Mouse (Mus musculus): Measurements from ENCODE around the gene Rnf150. TPM values are rescaled to one million over a fixed set of nuclear protein-coding genes. Genes with fewer than 3 reads are reported as not detected.
A peak's percentile ranks its signal among the peaks of the same experiment; 100 is the strongest.

Gene Rnf150
- total RNA-seq, 2 experiments from 2014 or later = 48.5 to 48.8 TPM

DNA sequence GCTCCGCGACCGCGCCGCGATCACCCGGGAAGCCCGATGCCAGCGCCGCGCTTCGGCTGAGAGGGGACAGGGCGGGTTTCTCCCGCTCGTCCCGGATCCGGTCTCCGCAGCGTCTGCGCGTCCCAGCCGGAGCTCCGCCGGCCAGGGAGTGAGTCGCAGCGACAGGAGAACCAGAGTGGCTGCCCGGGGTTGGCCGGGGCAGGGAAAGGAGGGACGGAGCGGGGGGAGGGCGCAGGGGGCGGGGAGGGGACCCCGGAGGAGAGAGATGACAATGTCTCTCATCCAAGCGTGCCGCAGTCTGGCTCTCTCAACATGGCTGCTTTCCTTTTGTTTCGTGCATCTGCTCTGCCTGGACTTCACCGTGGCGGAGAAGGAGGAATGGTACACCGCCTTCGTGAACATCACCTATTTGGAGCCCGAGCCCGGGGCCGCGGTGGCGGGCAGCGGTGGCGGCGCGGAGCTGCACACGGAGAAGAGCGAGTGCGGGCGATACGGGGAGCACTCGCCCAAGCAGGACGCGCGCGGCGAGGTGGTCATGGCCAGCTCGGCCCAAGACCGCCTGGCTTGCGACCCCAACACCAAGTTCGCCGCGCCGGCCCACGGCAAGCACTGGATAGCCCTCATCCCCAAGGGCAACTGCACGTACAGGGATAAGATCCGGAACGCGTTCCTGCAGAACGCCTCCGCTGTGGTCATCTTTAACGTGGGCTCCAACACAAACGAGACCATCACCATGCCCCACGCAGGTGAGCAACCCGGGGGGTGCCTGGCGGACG, 777 bp downstream of the Rnf150 start:
- no peak; the same call in 1 of the 2 replicates for TF ChIP-seq CTCF (IDR thresholded peaks at IDR 0.05)
- peak; percentile 62 to 68 for DNase-seq (ENCODE audit: extremely low spot score in 1 of 2, low spot score in 2 of 2)
- H3K27ac ChIP-seq = peak overlapping the region; percentile 95
- intact Hi-C loops (cut with DNase I) = loop anchor here (1.0 to 5.0 kb wide), 3 partner anchors 225 to 478 kb away; no protein-coding TSS in a partner anchor
- peak overlapping the region; percentile 81 for H3K4me3 ChIP-seq

DNA sequence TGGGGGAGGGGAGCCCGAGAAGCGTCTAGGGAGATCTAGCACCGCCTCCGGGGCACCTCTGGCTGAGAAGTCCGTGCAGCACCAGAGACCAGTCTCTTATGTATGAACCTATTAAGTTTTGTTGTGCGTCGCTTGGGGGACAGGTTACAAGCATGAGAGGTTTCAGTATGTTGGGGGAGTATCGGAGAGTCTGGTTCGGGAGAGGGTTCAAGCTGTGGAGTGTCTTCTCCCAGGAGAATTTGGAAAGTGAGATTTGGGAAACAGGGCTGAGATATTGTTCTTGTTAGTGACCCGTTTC, 1.3 kb downstream of the Rnf150 start:
- peak in 1 of 2 experiments; percentile 46 for DNase-seq (ENCODE audit: extremely low spot score in 1 of 2, low spot score in 2 of 2)
- Histone ChIP-seq H3K4me3 (peak overlapping the region; percentile 81), H3K27ac (peak overlapping the region; percentile 95)
- intact Hi-C loops (cut with DNase I) = loop anchor here (5.0 kb wide), 2 partner anchors 393 to 478 kb away; no protein-coding TSS in a partner anchor
- TF ChIP-seq CTCF (IDR thresholded peaks at IDR 0.05) = no peak

DNA sequence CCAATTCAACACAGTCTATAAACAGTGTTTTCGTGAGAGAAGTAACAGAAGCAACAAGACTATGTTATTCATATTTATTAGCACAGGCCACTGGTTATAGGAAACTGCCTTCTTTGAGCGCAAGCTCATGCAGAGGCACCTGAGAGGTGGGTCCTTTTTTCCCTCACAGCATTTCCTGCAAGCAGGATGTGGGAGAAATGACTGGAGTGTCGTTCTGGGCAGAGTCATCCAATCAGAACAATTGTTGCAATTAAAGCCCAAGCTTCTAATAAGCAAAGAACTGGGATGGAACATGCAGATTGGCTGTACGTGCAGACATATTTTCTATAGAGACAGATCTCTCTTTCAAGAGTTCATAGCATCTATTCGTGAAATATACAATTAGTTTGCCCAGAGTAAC, 2.1 kb downstream of the Rnf150 start:
- no peak for TF ChIP-seq CTCF (IDR thresholded peaks at IDR 0.05)
- Histone ChIP-seq H3K4me3 (peak overlapping the region; percentile 81), H3K27ac (no peak overlapping the region; the same call in 1 of the 2 replicates)
- intact Hi-C loops (cut with DNase I) = loop anchor here (1.0 kb wide), 1 partner anchor 173 kb away; no protein-coding TSS in a partner anchor
- peak in 1 of 2 experiments; percentile 38 for DNase-seq (ENCODE audit: extremely low spot score in 1 of 2, low spot score in 2 of 2)

DNA sequence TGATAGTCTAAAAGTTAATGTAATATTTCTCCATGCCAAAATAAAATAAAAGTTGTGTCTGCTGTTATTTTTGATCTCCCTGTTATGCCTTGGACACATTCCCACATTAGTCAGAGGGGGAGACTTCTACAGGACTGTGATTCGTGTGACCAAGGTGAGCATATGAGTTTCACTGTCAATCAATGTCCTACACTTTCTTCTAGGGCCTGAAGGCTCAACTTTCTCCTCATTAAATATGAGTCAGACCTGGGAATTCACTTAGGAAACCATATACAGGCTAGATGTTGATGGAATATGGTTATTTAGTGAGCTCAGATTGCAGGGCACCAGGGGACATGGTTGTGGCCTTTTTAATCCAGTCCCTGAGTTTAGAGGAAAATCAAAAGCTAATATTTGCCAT, 3.1 kb downstream of the Rnf150 start:
- Histone ChIP-seq H3K27ac (no peak overlapping the region), H3K4me3 (peak overlapping the region; percentile 81)
- no peak for DNase-seq (ENCODE audit: extremely low spot score in 1 of 2, low spot score in 2 of 2)
- intact Hi-C loops (cut with DNase I) = no loop called here
- TF ChIP-seq CTCF (IDR thresholded peaks at IDR 0.05) = no peak

DNA sequence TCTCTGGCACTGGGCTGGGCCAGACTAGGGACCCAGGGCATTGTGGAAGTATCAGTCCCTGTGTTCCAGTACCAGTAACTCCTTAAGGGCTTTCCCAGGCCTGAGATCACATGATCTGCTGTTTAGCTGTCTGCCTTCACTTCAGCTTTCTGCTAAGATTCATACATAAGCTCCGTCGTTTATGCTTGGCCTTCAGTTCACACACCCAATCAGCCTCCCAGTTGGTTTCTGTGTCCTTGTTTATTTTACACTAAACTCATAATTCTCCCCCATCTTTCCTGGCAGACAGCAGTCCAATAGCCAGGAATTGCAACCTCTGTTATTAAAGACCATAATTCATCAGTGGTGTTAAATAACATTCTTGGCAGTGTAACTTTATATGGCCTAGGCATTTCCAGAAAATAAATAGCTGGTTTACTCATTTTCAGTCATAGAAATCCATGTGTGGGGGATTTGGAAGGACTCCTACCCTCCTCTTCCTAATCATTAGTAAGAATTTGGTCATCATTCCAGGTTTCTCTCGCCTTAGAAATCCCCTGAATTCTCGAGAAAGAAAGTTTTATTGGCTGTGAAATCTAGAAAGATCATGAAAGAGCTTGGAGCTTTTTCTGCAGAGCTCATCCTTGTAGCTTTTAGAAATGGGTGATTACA, 7.8 kb downstream of the Rnf150 start:
- Histone ChIP-seq H3K4me3 (no peak overlapping the region), H3K27ac (no peak overlapping the region)
- intact Hi-C loops (cut with DNase I) = loop anchor here (5.0 kb wide), 1 partner anchor 76 kb away; no protein-coding TSS in a partner anchor
- no peak for TF ChIP-seq CTCF (IDR thresholded peaks at IDR 0.05)
- no peak for DNase-seq (ENCODE audit: extremely low spot score in 1 of 2, low spot score in 2 of 2)

DNA sequence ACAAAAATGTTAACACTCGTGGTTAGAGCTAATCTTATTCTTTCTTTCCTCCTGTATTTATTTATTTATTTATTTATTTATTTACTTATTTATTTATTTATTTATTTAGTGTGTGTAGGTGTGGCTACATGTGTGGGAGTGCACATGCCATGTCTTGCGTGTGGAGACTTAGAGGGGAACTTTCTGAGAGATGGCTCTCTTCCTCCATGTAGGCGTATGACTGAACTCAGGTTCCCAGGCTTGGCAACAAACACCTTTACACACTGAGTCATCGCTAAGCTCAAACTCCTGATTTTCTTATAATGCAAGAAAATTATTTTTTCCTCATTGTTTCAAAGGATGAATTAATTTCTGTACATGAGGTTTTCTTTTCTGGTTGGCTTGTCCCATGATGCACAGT, 8.8 kb downstream of the Rnf150 start:
- H3K4me3 ChIP-seq = no peak overlapping the region
- no peak for DNase-seq (ENCODE audit: extremely low spot score in 1 of 2, low spot score in 2 of 2)
- no peak for TF ChIP-seq CTCF (IDR thresholded peaks at IDR 0.05)
- intact Hi-C loops (cut with DNase I) = loop anchor here (5.0 kb wide), 1 partner anchor 75 kb away; no protein-coding TSS in a partner anchor
- H3K27ac ChIP-seq = no peak overlapping the region

DNA sequence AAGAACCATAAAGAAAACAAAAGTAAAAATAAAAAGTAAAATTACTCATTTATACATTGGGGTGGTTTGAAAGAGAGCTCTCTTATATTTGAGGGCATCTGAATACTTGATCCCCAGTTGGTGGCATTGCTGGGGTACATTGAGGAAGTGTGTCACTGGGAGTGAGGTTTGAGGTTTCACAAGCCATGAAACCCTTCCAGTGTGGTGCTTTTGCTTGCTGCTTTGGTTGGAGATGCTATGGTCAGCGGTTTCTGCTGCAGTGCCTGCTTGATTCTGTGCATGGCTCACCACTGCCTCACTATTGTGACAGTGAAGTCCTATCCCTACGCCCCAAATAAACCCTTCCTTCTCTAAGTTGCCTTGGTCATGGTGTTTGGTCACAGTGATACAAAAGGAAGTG, 10.9 kb downstream of the Rnf150 start:
- Histone ChIP-seq H3K4me3 (no peak overlapping the region), H3K27ac (no peak overlapping the region)
- no peak for TF ChIP-seq CTCF (IDR thresholded peaks at IDR 0.05)
- DNase-seq (ENCODE audit: extremely low spot score in 1 of 2, low spot score in 2 of 2) = no peak
- intact Hi-C loops (cut with DNase I) = loop anchor here (5.0 kb wide), 1 partner anchor 73 kb away; no protein-coding TSS in a partner anchor

DNA sequence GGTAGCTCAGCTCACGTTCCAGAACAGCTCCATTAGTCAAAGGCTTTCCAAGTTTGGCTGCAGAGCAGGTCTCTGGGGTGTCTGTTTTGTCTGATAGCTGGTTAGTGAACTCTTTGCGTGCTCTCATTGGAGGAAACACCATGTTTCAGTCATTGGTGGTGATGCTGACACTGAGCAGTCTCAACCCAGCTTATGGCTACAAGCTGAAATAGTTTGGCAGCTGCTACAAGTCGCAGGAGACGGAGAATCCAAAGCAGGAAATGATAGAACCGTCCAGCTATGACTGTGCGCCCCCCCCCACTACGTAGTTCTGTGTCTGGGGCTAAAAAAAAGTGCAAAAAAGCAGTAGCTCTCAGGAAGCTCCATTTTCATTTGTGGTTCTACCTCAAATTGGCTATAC, 12.0 kb downstream of the Rnf150 start:
- Histone ChIP-seq H3K27ac (no peak overlapping the region), H3K4me3 (no peak overlapping the region)
- no peak for TF ChIP-seq CTCF (IDR thresholded peaks at IDR 0.05)
- no peak for DNase-seq (ENCODE audit: extremely low spot score in 1 of 2, low spot score in 2 of 2)
- intact Hi-C loops (cut with DNase I) = no loop called here

DNA sequence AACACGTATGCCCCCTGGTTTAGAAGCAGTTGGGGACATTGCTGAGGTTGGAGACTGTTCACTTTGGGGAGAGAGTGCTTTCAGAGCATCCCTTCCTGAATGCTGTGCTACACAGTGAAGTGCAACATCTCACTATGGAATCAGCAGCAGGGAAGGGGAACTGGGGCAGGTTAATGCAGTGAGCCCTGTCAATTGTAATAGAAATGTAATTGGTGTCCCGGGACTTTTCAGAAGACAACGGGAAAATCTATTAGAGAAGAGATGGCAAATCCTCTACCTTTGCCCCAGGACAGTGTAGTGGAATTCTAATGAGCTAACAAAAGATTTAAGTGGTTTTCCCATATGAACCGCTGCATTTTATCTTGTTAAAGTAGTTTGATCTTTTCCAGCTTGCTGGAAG, 21.3 kb downstream of the Rnf150 start:
- Histone ChIP-seq H3K27ac (no peak overlapping the region), H3K4me3 (no peak overlapping the region)
- no peak for TF ChIP-seq CTCF (IDR thresholded peaks at IDR 0.05)
- intact Hi-C loops (cut with DNase I) = no loop called here
- DNase-seq (ENCODE audit: extremely low spot score in 1 of 2, low spot score in 2 of 2) = no peak

DNA sequence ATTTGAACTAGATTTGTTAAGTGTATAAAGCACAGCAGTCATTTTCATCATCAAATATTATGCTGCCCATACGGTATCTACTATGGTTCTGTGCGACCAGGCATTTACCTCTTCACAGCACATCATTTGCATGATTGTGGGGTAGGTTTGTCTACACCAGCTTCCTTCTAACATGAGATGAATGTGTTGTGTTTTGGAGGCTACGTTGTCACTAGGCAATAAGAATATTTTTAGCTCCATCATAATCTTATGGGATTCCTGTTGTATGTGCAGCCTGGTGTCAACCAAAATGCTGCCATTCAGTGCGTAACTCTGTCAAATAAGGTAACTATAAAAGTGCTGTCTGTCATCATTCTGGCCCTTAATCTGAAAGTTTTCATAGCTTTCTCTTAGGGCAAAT, 24.1 kb downstream of the Rnf150 start:
- Histone ChIP-seq H3K4me3 (no peak overlapping the region), H3K27ac (no peak overlapping the region)
- no peak for DNase-seq (ENCODE audit: extremely low spot score in 1 of 2, low spot score in 2 of 2)
- no peak for TF ChIP-seq CTCF (IDR thresholded peaks at IDR 0.05)
- intact Hi-C loops (cut with DNase I) = no loop called here

DNA sequence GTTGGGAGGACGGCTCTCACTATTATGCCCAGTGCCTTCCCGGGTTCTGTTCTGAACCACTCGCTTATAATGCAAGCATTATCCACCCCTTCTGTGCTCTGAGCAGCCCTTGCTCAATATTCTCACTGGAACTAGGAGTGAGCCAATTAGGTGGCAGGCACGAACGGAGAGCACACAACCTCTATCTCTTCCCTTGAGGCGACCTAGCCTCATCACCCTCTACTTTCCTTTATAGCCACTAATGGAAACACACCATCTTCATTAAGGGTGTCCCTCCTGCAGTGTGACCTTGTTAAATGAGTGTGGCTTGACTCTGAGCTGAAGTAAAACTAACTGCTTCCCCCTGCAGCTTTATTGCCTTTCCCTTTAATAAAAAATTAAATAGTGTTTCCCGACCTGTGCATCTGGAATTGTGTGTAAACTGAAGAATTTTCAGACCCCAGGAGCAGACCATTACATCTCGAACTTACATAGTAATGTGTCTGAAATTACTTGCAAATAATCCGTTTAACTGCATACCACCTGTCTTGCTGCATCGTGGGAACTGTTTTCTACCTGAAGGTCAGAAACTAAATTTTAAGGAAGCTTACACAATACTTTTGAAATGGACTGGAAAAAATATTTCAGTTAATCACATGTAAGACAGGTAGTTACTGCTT, 26.0 kb downstream of the Rnf150 start:
- no peak for DNase-seq (ENCODE audit: extremely low spot score in 1 of 2, low spot score in 2 of 2)
- TF ChIP-seq CTCF (IDR thresholded peaks at IDR 0.05) = no peak
- intact Hi-C loops (cut with DNase I) = no loop called here
- Histone ChIP-seq H3K4me3 (no peak overlapping the region), H3K27ac (no peak overlapping the region)

DNA sequence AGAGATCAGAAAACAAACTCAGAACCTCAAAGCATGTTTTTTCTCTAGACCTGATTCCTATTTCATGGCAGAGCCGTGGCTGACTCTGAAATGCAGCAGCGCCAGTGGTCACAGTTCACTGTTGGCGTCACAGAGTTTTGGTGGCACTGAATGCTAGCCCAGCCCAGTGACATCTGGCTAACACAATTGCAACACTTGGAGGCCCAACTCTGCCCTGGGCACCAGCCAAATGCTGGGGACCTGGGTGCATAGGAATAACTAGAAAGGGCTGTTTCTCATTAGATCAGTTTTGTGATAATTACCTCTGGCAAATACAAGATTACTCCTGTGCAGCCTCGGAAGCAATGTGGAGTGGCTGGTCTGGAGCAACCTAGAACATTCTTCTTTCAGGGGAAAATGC, 31.9 kb downstream of the Rnf150 start:
- no peak for TF ChIP-seq CTCF (IDR thresholded peaks at IDR 0.05)
- Histone ChIP-seq H3K4me3 (no peak overlapping the region), H3K27ac (no peak overlapping the region)
- intact Hi-C loops (cut with DNase I) = loop anchor here (5.0 kb wide), 1 partner anchor 72 kb away; no protein-coding TSS in a partner anchor
- DNase-seq (ENCODE audit: extremely low spot score in 1 of 2, low spot score in 2 of 2) = no peak

All from left cerebral cortex, adult 2 months (tissue).